Mouse (Mus musculus): Measurements from ENCODE around the gene Slc52a3.

The Slc52a3 gene

GRCm38 (mm10) chr2:151996229-151997189, at the start of gene Slc52a3:
Slc52a3 (plus strand) TSS chr2:151996511.
- peak; percentile 94 for DNase-seq

DNA sequence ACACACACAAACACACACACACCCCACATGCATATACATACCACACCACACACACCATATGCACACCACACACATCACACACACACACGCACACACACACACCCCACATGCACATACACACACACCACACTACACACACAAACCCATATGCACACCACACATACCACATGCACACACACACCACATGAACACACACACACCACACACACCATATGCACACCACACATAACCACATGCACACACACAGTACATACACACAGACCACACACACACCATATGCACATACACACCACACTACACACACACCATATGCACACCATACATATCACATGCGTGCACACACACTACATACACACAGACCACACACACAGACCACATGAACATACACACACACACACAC, 48.7 kb upstream of the Slc52a3 start:
- DNase-seq = no peak

DNA sequence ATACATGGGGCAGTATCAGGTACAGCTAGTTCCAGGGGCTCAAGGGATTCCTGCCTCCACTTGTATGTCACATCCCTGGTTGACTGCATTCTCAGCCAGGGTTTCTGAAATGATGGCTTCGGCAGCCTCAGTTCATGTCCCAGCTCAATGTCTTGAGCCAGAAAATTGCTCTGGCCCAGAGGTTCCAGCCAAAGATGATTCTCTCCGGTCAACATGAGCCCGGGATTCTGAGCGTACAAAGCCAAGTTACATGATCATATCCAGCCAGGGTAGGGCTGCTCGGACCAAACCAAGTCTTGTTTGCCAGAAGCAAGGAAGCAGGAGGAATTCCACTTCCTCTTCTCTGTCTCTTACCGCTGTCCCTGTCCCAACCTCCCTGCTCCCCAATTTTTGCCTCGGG, 48.0 kb upstream of the Slc52a3 start:
- no peak for DNase-seq

DNA sequence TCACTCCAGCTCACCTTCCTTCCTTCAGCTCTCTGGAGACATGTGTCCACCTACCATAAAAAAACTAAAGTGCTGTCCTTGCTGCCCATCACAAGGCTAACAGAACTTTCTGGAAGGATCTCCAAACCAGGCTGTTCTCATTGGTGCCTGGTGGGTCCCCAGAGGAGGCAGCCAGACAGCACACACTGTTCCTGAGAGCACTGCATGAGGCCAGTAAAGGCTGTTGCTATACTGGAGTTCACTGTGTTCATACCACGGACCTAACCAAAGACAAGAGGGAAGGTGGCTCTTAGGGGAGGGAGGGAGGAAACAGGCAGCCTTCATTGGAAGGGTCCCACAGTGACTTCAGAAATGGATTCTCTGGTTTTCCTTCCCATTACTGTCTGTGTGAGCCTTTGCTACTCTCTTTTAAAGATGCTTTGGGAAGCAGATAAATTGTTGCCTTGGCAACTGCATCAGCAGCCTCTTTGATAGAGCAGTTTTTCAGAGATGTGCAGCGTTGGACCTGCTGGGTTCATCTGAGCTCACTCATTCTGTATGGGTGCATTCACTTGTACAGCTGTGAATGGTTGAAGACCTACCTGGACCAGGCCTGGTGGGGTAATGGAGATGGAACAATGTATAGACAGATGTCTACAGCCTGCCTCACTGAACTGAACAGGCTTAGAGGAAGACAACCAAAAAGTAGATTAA, 47.1 kb upstream of the Slc52a3 start:
- DNase-seq = no peak

DNA sequence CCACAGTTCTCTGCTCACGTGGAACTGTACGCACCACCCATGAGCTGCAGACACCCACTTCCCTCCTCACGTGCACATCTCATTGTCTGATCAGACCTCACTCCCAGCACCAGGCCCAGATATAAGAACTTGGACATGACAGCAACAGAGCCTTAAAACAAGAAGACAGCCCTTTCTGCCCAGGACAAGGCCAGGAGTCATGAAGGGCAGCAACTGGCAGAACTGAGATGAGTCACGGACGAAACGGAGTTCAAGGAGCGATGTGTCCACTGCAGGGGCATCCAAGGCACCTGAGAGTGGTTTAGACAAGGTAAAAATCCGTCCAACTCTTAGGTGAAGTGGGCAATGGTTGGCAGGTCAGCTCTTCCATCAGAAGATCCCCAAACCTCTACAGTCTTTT, 42.6 kb upstream of the Slc52a3 start:
- no peak for DNase-seq

DNA sequence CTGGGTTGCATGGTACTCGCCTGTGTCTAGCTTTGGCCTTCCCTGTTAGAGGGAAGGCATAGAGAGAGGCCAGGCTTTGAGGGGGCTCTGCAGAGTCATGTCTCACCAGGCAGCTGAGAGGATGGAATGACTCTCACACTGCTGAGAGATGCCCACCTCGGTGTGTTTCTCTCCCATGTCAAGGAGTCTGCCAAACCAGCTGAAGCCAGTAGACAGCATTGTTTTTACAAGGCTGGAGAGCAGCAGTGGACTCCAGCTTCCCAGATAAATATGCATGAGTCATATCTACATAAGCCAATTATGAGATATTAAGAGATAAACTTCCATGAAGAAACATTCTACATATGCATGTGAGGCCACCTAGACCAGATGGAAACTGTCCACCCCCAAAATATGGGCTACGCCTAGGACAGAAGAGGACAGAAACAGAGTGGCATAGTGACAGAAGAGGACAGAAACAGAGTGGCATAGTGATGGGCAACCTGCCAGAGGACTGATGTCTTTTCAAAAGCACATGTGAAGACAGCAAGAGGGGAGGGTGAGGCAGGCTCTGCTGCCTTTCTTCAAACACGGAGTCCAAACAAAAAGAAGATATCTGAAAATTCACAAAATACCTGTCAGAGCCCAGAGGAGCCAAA, 39.7 kb upstream of the Slc52a3 start:
- DNase-seq = no peak

DNA sequence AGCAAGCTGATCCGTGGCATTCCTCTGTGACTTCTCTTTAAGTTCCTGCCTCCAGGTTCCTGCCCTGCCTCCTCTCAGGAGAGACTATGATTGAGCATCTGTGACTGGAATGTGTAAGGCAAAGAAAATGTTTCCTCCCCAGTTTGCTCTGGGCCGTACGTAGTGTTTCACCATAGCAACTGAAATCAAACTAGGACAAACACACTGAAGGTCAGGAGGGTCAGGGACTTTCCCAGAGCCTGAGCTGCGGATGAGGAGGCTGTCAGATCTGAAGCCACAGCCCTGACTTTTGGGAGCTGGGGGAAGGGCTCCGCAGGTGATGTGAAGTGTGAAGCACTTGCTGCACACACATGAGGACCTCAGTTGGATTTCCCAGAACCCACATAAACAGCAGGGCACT, 37.0 kb upstream of the Slc52a3 start:
- DNase-seq = no peak

DNA sequence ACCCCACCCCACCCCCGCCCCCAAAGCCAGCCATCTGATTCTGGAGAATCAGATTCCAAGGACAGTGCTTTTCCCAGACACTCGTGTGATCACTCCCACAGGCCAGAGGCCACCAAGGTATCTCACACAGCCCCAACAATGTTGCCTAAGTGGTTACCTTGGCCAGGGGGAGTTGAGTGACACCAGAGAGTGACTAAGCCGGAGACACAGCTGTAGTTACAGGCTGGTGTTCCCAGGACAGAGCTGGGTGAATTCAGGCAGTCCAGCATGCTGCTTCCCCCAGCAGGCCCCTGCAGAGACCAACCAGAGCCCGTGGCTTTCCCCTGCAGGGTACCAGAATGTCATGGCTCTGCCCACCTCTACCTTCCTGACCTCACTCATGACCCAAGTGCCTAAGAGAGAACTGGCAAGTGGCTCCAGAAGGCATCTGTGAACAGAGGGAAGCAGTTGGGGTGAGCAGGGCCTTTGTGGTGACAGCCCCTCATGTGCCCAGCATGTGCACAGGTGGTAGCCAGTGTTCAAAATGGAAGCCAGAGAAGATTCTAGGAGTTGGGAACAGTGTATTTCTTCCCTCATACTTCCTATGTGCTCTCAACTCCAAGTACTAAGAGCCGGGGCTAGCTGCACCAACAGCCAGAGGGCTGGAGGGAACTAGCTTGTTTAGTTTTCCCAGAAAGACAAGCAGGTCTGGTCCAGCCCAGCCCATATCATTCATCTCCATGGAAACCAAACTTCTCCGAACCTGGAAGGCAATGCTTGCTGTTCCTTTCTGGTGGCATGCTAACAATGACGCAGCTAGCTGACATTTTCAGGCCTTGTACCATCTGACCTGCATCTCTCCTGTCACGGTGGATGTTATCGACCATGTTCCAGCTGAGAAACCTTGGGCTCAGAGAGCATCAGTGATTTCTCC, 34.8 kb upstream of the Slc52a3 start:
- peak; percentile 2 for DNase-seq

- DNase-seq = no peak
Observed at GRCm38 (mm10) chr2:151962474-151962873, 33.8 kb upstream of the Slc52a3 start.

GRCm38 (mm10) chr2:151963319-151963718, 33.0 kb upstream of the Slc52a3 start:
- no peak for DNase-seq

- no peak for DNase-seq
Observed at GRCm38 (mm10) chr2:151964052-151964451, 32.3 kb upstream of the Slc52a3 start.

- DNase-seq = no peak
Observed at GRCm38 (mm10) chr2:151967176-151967750, 29.0 kb upstream of the Slc52a3 start.

GRCm38 (mm10) chr2:151967792-151968191, 28.5 kb upstream of the Slc52a3 start:
- no peak for DNase-seq

GRCm38 (mm10) chr2:151968451-151968850, 27.9 kb upstream of the Slc52a3 start:
- no peak for DNase-seq

GRCm38 (mm10) chr2:151968986-151969385, 27.3 kb upstream of the Slc52a3 start:
- no peak for DNase-seq

- DNase-seq = no peak
Observed at GRCm38 (mm10) chr2:151969396-151969795, 26.9 kb upstream of the Slc52a3 start.

DNA sequence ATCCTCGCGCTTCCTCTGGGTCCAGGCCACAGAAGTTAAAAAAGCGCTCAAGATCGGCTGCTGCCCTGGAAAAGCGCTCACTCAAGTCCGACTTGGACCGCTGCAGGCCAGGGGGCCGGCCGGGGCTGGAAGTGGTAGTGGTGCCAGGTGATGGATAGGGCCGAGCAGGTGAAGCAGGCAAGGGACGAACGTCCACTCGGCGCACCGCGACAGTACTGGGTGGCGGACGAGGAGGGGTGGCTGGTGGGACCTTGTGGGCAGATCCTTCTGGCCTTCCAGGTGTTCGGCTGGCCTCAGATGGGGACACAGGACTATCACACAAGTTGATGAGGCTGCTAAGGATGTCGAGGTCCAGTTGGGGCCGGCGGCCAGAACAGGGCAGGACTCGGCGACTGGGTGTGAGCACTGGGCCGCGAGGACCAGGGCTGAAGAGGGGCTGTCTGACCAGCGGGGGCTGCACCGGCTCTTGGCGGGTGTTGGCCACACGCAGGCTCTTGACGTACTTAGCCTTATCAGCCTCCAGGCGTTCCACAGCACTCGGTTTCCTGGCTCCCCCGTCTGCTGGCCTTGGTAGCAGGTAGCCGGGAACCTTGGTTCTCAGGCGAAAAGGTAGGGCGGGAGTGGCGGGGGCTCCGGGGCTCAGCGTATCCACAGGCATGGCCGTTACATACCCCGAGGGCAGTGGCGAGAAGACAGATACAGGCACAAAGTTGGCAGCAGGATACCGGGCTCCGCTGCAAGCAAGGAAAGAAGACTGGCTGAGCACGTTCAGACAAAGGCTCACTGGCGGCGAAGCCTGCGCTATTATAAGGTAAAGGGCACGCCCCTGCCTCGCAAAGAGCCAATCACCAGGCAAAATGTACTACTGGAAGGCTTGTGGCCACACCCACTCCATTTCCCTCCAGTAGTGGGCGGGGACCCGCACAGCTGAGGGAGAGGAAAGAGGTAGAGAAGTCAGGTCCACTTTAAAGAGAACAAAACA, 25.8 kb upstream of the Slc52a3 start:
- DNase-seq = peak; percentile 92

DNA sequence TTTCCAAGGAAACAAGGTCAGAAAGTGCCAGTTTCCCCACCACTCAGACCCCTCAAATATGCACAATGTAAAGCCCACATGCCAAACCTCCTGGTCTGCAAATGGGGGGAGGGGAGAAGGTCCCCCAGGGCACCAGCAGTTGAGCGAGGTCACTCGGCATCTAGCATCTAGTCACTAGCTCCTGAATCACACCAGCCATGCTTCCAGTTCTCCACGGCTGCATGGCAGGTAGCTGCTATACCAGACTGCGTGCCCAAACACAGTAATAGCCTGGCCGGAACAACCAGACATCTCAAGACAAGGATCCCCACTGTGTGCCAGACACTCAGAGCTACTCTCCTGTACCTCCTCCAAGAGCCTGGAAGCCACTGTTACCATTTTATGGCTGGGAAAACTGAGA, 24.6 kb upstream of the Slc52a3 start:
- DNase-seq = no peak

DNA sequence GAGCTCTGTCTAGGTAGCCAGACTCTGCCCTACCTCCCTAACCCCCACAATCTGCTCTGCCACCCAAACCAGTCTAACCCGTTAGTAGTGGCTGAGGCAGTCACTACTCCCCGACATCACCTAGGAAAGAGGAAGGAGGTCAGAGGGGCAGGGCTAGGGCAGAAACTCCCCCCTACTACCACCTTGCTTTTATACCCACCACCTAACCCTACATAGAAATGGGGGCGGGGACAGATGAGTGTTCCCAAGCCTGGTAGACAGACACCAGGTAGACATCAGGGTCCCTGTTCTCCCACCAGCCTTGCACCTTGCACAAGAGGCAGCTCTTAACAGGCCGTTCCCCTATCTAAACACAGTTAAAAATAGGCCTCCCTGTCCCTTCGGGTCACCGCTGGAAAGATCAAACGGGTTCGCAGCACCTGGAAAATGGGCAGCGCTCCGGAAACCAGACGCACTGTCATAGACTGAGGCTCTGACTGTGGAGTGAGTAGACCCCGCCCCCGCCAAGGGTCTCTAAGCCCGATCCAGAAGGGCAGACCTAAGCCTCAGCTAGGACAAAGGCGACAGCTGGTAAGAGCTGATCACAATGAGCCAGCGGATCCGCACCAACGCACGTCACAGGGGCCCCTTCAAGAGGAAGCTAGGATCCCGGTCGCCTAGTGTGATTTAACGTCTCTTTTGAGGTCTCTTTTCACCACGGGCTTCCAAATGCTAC, 23.3 kb upstream of the Slc52a3 start:
- DNase-seq = peak; percentile 68

Measured in thymus, postnatal 14 days (tissue).